Mouse (Mus musculus) forebrain, embryonic 13.5 days (tissue): Measurements from ENCODE around the gene Cpne4. TPM values are rescaled to one million over a fixed set of nuclear protein-coding genes. Genes with fewer than 3 reads are reported as not detected.
A peak's percentile ranks its signal among the peaks of the same experiment; 100 is the strongest.

Experiments
- ATAC-seq: fragments of 200-750 bp; cut with Nextera tagmentation; 2 replicates; pipeline ENCODE4 v1.8.0; 2017
- H3K27ac ChIP-seq: fragments of 300-500 bp; sonication (generic); 2 replicates; pipeline ENCODE4 v1.5.1; 2015; ENCODE audit warnings: inconsistent platforms, mild to moderate bottlenecking, moderate library complexity
- H3K27me3 ChIP-seq: fragments of 300-500 bp; sonication (generic); 2 replicates; pipeline ENCODE4 v1.6.1; 2015; ENCODE audit warnings: mild to moderate bottlenecking, inconsistent platforms
- H3K36me3 ChIP-seq: fragments of 300-500 bp; sonication (generic); 2 replicates; pipeline ENCODE4 v1.6.1; 2015; ENCODE audit warnings: mild to moderate bottlenecking, inconsistent platforms; ENCODE audit not compliant: poor library complexity, severe bottlenecking
- H3K4me1 ChIP-seq: fragments of 300-500 bp; sonication (generic); 2 replicates; pipeline ENCODE4 v1.6.1; 2015; ENCODE audit warnings: inconsistent platforms
- H3K4me2 ChIP-seq: fragments of 300-500 bp; sonication (generic); 2 replicates; pipeline ENCODE4 v1.6.1; 2015; ENCODE audit warnings: inconsistent platforms, mild to moderate bottlenecking, moderate library complexity
- H3K4me3 ChIP-seq: fragments of 300-500 bp; sonication (generic); 2 replicates; pipeline ENCODE4 v1.5.1; 2015; ENCODE audit warnings: mild to moderate bottlenecking, inconsistent platforms
- H3K9ac ChIP-seq: fragments of 300-500 bp; sonication (generic); 2 replicates; pipeline ENCODE4 v1.6.1; 2015; ENCODE audit warnings: mild to moderate bottlenecking, inconsistent platforms
- H3K9me3 ChIP-seq: fragments of 300-500 bp; sonication (generic); replicated peaks from 2 replicates; pipeline ENCODE4 v1.6.1; 2016; ENCODE audit warnings: inconsistent platforms
- WGBS: fragments of 180-500 bp; shearing (Covaris S2); methylation state at CpG from one replicate; pipeline ENCODE4 v1.1.7; 2015; 5-methylcytosine and 5-hydroxymethylcytosine counted together
- polyA plus RNA-seq: library from polyadenylated mRNA; unstranded; fragments of >200 nt; fragmentation: Nextera tagmentation; extraction: Ambion mirVana; gene quantifications from 2 replicates; pipeline ENCODE4 v1.2.1, GENCODE M21; 2015

The Cpne4 gene
- polyA plus RNA-seq, 1 experiment from 2014 or later: 6.1 TPM

- Histone ChIP-seq H3K4me3 (no peak overlapping the region), H3K9ac (no peak overlapping the region), H3K27ac (no peak overlapping the region), H3K4me2 (no peak overlapping the region), H3K36me3 (no peaks in the 10 kb centered on the region), H3K9me3 (no peaks in the 10 kb centered on the region), H3K27me3 (no peaks in the 10 kb centered on the region), H3K4me1 (no peaks in the 10 kb centered on the region)
- 61% methylated on average over 3 of the region's 3 CpGs for WGBS
- ATAC-seq: no peak
Observed at GRCm38 (mm10) chr9:104828646-104829045, 281.6 kb downstream of the Cpne4 start.

GRCm38 (mm10) chr9:104832934-104833539, 286.0 kb downstream of the Cpne4 start:
- no peaks in the 10 kb centered on the region for H3K27me3 ChIP-seq
- no peak for ATAC-seq

DNA sequence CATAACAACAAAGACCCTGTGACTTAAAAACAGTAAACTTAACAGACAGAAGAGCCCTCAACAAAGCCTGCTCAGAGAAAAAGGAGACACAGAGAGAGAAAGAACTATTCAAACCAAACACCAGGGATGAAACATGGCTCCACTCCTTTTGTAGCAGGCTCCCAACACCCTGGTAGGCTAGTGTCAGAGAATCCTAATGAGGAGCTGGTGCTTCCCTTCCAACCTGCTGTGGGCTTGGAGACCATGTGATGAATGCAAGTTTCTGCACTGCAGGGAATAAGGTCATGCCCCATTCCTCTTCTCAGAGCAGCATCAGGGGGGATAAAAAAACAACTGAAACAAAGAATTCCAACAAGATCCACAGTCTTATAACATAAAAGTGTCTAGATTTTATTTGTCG, 290.8 kb downstream of the Cpne4 start:
- 15% methylated on average over 1 of the region's 1 CpGs for WGBS

More at GRCm38 (mm10) chr9:104832934-104833539, 286.0 kb downstream of the Cpne4 start:
- H3K36me3 ChIP-seq: no peaks in the 10 kb centered on the region
- no peak overlapping the region for H3K4me2 ChIP-seq
- H3K27ac ChIP-seq: no peak overlapping the region
- H3K9me3 ChIP-seq: no peaks in the 10 kb centered on the region
- H3K4me1 ChIP-seq: no peaks in the 10 kb centered on the region
- no peak overlapping the region for H3K4me3 ChIP-seq
- no peak overlapping the region for H3K9ac ChIP-seq
- WGBS: 93% methylated on average over 5 of the region's 5 CpGs

DNA sequence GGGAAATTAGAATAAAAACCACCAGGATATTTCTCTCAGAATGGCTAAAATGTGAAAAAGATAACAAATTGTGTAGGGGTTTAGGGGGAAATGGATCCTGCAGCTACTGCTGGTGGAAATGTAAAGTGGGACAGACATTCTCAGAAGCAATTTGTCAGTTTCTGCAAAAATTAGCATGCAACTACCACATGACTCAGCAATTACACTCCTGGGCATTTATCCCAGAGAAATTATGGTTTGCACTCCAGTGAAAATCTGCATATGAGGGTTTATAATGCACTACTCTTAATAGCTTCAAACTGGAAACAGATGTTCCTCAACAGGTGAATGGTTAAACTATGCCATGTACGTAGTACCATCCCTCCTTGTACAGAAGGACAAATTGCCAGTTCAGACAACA, 294.2 kb downstream of the Cpne4 start:
- Histone ChIP-seq H3K9me3 (no peaks in the 10 kb centered on the region), H3K27ac (no peak overlapping the region), H3K4me3 (no peak overlapping the region), H3K36me3 (no peaks in the 10 kb centered on the region), H3K4me1 (no peaks in the 10 kb centered on the region), H3K9ac (no peak overlapping the region), H3K4me2 (no peak overlapping the region), H3K27me3 (no peaks in the 10 kb centered on the region)
- ATAC-seq: peak; percentile 51; the same call in 1 of the 2 replicates
- 83% methylated on average over 1 of the region's 1 CpGs for WGBS

More for the DNA sequence above, 290.8 kb downstream of the Cpne4 start:
- Histone ChIP-seq H3K4me1 (no peaks in the 10 kb centered on the region), H3K9ac (no peak overlapping the region), H3K27ac (no peak overlapping the region), H3K27me3 (no peaks in the 10 kb centered on the region), H3K4me2 (no peak overlapping the region), H3K4me3 (no peak overlapping the region), H3K9me3 (no peaks in the 10 kb centered on the region), H3K36me3 (no peaks in the 10 kb centered on the region)
- no peak for ATAC-seq

- H3K36me3 ChIP-seq: no peaks in the 10 kb centered on the region
- no peak overlapping the region for H3K4me2 ChIP-seq
- H3K4me1 ChIP-seq: no peaks in the 10 kb centered on the region
- no peak for ATAC-seq
- no peaks in the 10 kb centered on the region for H3K9me3 ChIP-seq
- no peak overlapping the region for H3K27ac ChIP-seq
- no peak overlapping the region for H3K4me3 ChIP-seq
- H3K27me3 ChIP-seq: no peaks in the 10 kb centered on the region
- WGBS: 81% methylated on average over 2 of the region's 2 CpGs
- no peak overlapping the region for H3K9ac ChIP-seq
Observed at GRCm38 (mm10) chr9:104845226-104845930, 298.3 kb downstream of the Cpne4 start.

GRCm38 (mm10) chr9:104853701-104854100, 306.6 kb downstream of the Cpne4 start:
- ATAC-seq: peak; percentile 98
- peaks cover 10% of the 10 kb centered on the region for H3K4me1 ChIP-seq
- H3K27ac ChIP-seq: 0 out of 2 replicates have a peak overlapping the region, but pooled peaks have one; percentile 57
- no peaks in the 10 kb centered on the region for H3K36me3 ChIP-seq
- no peak overlapping the region for H3K4me3 ChIP-seq
- H3K27me3 ChIP-seq: no peaks in the 10 kb centered on the region
- no peak overlapping the region for H3K4me2 ChIP-seq
- no peaks in the 10 kb centered on the region for H3K9me3 ChIP-seq
- no peak overlapping the region for H3K9ac ChIP-seq
- WGBS: 45% methylated on average over 3 of the region's 3 CpGs

DNA sequence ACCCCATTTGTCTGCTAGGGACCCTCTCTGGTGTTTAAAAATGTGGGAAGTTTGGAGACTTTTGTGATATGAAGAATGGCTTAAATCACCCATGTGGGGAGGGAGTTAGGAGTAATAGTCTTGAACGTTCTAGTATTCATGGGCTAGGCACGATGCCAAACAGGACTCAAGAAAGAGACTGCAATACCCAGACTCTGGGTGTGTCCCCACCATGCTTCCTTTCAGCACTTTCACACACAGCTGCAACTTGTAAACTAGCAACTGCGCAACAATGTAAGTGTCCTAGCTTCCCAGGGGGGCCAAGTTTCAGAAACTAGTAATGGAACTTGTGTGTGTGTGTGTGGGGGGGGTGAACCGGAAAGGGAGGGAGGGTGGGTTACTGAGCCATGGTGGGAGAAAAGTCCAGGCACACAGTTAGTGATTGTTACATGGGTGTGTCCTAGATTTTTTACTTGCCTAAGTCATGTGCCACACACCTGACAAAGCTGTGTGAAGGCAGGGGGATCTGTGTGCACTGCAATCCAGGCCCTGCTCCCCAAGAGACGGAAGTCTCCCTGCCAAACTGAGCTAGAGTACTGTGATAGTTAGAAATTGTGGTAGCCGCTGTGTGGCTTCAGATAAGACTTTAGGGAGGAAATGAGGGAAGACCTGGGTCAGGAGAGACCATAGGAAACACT, 307.3 kb downstream of the Cpne4 start:
- Histone ChIP-seq H3K27ac (peak overlapping the region; percentile 63), H3K27me3 (no peaks in the 10 kb centered on the region), H3K4me1 (peaks cover 10% of the 10 kb centered on the region), H3K9ac (no peak overlapping the region), H3K4me3 (no peak overlapping the region), H3K36me3 (no peaks in the 10 kb centered on the region), H3K4me2 (no peak overlapping the region), H3K9me3 (no peaks in the 10 kb centered on the region)
- WGBS: 54% methylated on average over 6 of the region's 6 CpGs
- peak; percentile 88 for ATAC-seq

GRCm38 (mm10) chr9:104865830-104866229, 318.7 kb downstream of the Cpne4 start:
- H3K36me3 ChIP-seq: no peaks in the 10 kb centered on the region
- H3K4me1 ChIP-seq: no peaks in the 10 kb centered on the region
- no peak overlapping the region for H3K4me2 ChIP-seq
- WGBS: 87% methylated on average over 1 of the region's 1 CpGs
- H3K4me3 ChIP-seq: no peak overlapping the region
- ATAC-seq: no peak
- no peak overlapping the region for H3K27ac ChIP-seq
- H3K9ac ChIP-seq: no peak overlapping the region
- H3K27me3 ChIP-seq: no peaks in the 10 kb centered on the region
- H3K9me3 ChIP-seq: no peaks in the 10 kb centered on the region

DNA sequence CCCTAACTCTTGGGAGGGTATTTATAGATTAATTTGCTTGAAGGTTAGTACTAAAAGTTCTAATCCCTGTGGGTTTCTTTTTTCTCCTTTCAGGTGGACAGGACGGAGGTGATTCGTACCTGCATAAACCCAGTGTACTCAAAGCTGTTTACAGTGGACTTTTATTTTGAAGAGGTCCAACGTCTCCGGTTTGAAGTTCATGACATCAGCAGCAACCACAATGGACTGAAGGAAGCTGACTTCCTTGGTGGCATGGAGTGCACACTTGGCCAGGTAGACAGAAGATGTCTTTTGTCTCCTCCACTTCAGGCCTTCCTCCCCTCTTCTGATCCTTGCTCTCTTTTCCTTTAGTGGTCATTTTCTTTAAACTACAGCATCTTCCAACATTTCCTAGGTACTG, 325.5 kb downstream of the Cpne4 start:
- Histone ChIP-seq H3K4me2 (no peak overlapping the region), H3K4me1 (no peaks in the 10 kb centered on the region), H3K27me3 (no peaks in the 10 kb centered on the region), H3K9me3 (no peaks in the 10 kb centered on the region), H3K27ac (no peak overlapping the region), H3K4me3 (no peak overlapping the region), H3K9ac (no peak overlapping the region), H3K36me3 (no peaks in the 10 kb centered on the region)
- ATAC-seq: no peak
- WGBS: 94% methylated on average over 4 of the region's 4 CpGs

- Histone ChIP-seq H3K4me2 (no peak overlapping the region), H3K4me1 (no peaks in the 10 kb centered on the region), H3K9me3 (no peaks in the 10 kb centered on the region), H3K9ac (no peak overlapping the region), H3K4me3 (no peak overlapping the region), H3K27me3 (no peaks in the 10 kb centered on the region), H3K36me3 (no peaks in the 10 kb centered on the region), H3K27ac (no peak overlapping the region)
- 88% methylated on average over 3 of the region's 3 CpGs for WGBS
- ATAC-seq: no peak
Observed at GRCm38 (mm10) chr9:104874157-104874556, 327.1 kb downstream of the Cpne4 start.

GRCm38 (mm10) chr9:104877014-104877413, 329.9 kb downstream of the Cpne4 start:
- H3K4me1 ChIP-seq: no peaks in the 10 kb centered on the region
- no peaks in the 10 kb centered on the region for H3K9me3 ChIP-seq
- no peak overlapping the region for H3K9ac ChIP-seq
- no peak overlapping the region for H3K4me3 ChIP-seq
- WGBS: 81% methylated on average over 3 of the region's 3 CpGs
- no peaks in the 10 kb centered on the region for H3K27me3 ChIP-seq
- H3K27ac ChIP-seq: no peak overlapping the region
- no peak overlapping the region for H3K4me2 ChIP-seq
- no peaks in the 10 kb centered on the region for H3K36me3 ChIP-seq
- ATAC-seq: no peak

GRCm38 (mm10) chr9:104878558-104878957, 331.5 kb downstream of the Cpne4 start:
- H3K9me3 ChIP-seq: no peaks in the 10 kb centered on the region
- no peak overlapping the region for H3K4me3 ChIP-seq
- no peaks in the 10 kb centered on the region for H3K27me3 ChIP-seq
- no peaks in the 10 kb centered on the region for H3K36me3 ChIP-seq
- no peak overlapping the region for H3K9ac ChIP-seq
- ATAC-seq: no peak
- 87% methylated on average over 6 of the region's 6 CpGs for WGBS
- no peak overlapping the region for H3K27ac ChIP-seq
- no peak overlapping the region for H3K4me2 ChIP-seq
- no peaks in the 10 kb centered on the region for H3K4me1 ChIP-seq
